In genomic region chr4:133829281-133830070, GRCm38 (mm10) we compare ENCODE assay signal across 9 mouse cellular contexts. TPM values are rescaled to one million over a fixed set of nuclear protein-coding genes. Genes with fewer than 3 reads are reported as not detected.
DNase-seq lines count a peak whose midpoint lies in the region; ATAC-seq and TF ChIP-seq lines count a peak whose summit lies in the region.
"Had no signal": no experiment of that assay in that cellular context is flagged by ENCODE, and none has a peak within 500 bp of the region (broad histone marks: within the 10 kb centered on the region; RNA-seq: fewer than 3 reads in every experiment).

No protein-coding gene starts in this region.

- no peak overlapping the region for H3K27ac ChIP-seq in forebrain, postnatal 0 days (ENCODE audit: low read depth, low read length)
- H3K27ac ChIP-seq in hindbrain, embryonic 12.5 days, result no peak overlapping the region
- H3K27ac ChIP-seq: macrophage had no signal

- no peaks in the 10 kb centered on the region for H3K4me1 ChIP-seq in forebrain, postnatal 0 days (ENCODE audit: insufficient read depth)
- peaks cover 13% of the 10 kb centered on the region for H3K4me1 ChIP-seq in hindbrain, embryonic 12.5 days

- WGBS in forebrain, postnatal 0 days, result 2% methylated on average over 10 of the region's 10 CpGs
- 5% methylated on average over 10 of the region's 10 CpGs for WGBS in hindbrain, embryonic 12.5 days

- peak; percentile 54; the same call in 1 of the 2 replicates for ATAC-seq in forebrain, postnatal 0 days
- ATAC-seq in hindbrain, embryonic 12.5 days (ENCODE audit: low FRiP score), result no peak

- no peak overlapping the region for H3K4me2 ChIP-seq in forebrain, postnatal 0 days (ENCODE audit: low read depth)
- 0 out of 2 replicates have a peak overlapping the region, but pooled peaks have one; percentile 21 for H3K4me2 ChIP-seq in hindbrain, embryonic 12.5 days (replicated peaks)

- peak; percentile 69 for DNase-seq in MEL-GATA-1-ER (ENCODE audit: extremely low read depth, low read depth)
- peak; percentile 66 for DNase-seq in c-Kit-positive CD71-positive TER-119-negative erythroid progenitor cells, embryonic 14.5 days (ENCODE audit: low read depth)
- peak; percentile 89 for DNase-seq in forebrain, postnatal 0 days
- peak; percentile 77 to 86 for DNase-seq in layer of hippocampus, postnatal 14 days (ENCODE audit: low spot score in 2 of 2)
- DNase-seq in lung, postnatal 10 days, result peak; percentile 84
- DNase-seq in retina, postnatal 1 day, result peak; percentile 87
- peak; percentile 61 to 72 for DNase-seq in urinary bladder, postnatal 36 days (ENCODE audit: low spot score in 2 of 2)

- peak; percentile 96 for TF ChIP-seq CTCF in forebrain, postnatal 0 days (IDR thresholded peaks at IDR 0.05; ENCODE audit: low read depth)

- H3K9ac ChIP-seq in forebrain, postnatal 0 days, result no peak overlapping the region
- 0 out of 2 replicates have a peak overlapping the region, but pooled peaks have one; percentile 19 for H3K9ac ChIP-seq in hindbrain, embryonic 12.5 days

- H3K27me3 ChIP-seq in forebrain, postnatal 0 days (ENCODE audit: insufficient read depth, low read length), result no peaks in the 10 kb centered on the region
- H3K27me3 ChIP-seq in hindbrain, embryonic 12.5 days, result peaks cover 15% of the 10 kb centered on the region

- H3K36me3 ChIP-seq in forebrain, postnatal 0 days (ENCODE audit: insufficient read depth), result no peaks in the 10 kb centered on the region
- H3K36me3 ChIP-seq in hindbrain, embryonic 12.5 days, result no peaks in the 10 kb centered on the region

- no peak overlapping the region for H3K4me3 ChIP-seq in forebrain, postnatal 0 days (ENCODE audit: low read depth, low read length)
- no peak overlapping the region for H3K4me3 ChIP-seq in hindbrain, embryonic 12.5 days

- H3K9me3 ChIP-seq in forebrain, postnatal 0 days (ENCODE audit: low read length), result no peaks in the 10 kb centered on the region
- no peaks in the 10 kb centered on the region for H3K9me3 ChIP-seq in hindbrain, embryonic 12.5 days (replicated peaks)

RNA-seq across cellular contexts. Expression of gene Rps6ka1, which starts 58.1 kb away (rescaled TPM):
- total RNA-seq in forebrain, postnatal 0 days (2014; rRNA removed), result 21.2 and 21.4 TPM in 2 replicates
- 14.3 and 19.4 TPM in 2 replicates for polyA plus RNA-seq in forebrain, postnatal 0 days (2015; fragmentation: Nextera tagmentation; extraction: Ambion mirVana)
- polyA plus RNA-seq in hindbrain, embryonic 12.5 days (2016; fragmentation: Nextera tagmentation; extraction: Ambion mirVana), result 30.3 and 37.4 TPM in 2 replicates
- total RNA-seq in layer of hippocampus, postnatal 14 days (2021), result 10 to 100 TPM; 13.6 to 14.4 TPM
